Mouse (Mus musculus) brain, embryonic 14.5 days (tissue): ENCODE measurements around the gene Vsig4. TPM values are rescaled to one million over a fixed set of nuclear protein-coding genes. Genes with fewer than 3 reads are reported as not detected.
"Not testable (repeated sequence)": the region's sequence is repeated elsewhere in the genome, so short reads cannot be mapped to it uniquely, and the experiment has no call there.

Source experiments
- DNase-seq: peaks from one replicate; pipeline ENCODE4 v3.0.0-alpha.2; 2011; ENCODE audit warnings: low read depth
- CTCF ChIP-seq: fragments of 200-500 bp; IDR thresholded peaks from 2 replicates; pipeline ENCODE4 v1.5.1; 2012; ENCODE audit warnings: inconsistent platforms, mild to moderate bottlenecking, moderate library complexity, borderline replicate concordance; ENCODE audit not compliant: insufficient read depth, insufficient read length; ENCODE audit errors: extremely low read depth
- POLR2A ChIP-seq: fragments of 200-500 bp; IDR thresholded peaks from 2 replicates; pipeline ENCODE4 v1.6.1; 2012; ENCODE audit warnings: mild to moderate bottlenecking, inconsistent platforms, borderline replicate concordance; ENCODE audit not compliant: poor library complexity, insufficient read depth, insufficient read length, severe bottlenecking; ENCODE audit errors: extremely low read depth
- polyA plus RNA-seq: library from polyadenylated mRNA; depleted of rRNA; stranded (reverse); fragments of >200 nt; gene quantifications from 2 replicates; pipeline ENCODE4 v1.2.3, GENCODE M21; 2012; rRNA removed

The Vsig4 gene
- not detected in 2 replicates for polyA plus RNA-seq

DNA sequence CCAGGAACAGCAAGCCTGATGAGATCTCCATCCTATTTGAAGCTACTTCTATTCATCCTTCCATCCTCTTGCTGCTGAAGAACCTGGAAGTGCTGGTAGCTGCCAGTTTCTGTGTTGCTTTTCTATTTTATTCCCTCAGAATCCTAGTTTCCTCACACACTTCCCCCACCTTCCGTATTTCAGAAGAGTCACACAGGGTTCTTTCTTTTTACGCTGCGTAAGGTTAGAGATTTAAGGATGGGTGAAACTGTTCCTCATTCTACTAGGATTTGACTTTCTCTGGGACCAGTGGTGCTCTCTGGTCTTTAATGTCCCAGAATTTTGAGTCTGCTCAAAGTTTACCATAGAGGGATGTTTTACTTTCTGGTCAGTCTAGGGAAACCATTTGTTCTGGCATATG is at the start of gene Vsig4:
Vsig4 (minus strand) TSS at position 101 of the 400 bp plus-strand sequence.
- TF ChIP-seq CTCF (no peak), POLR2A (no peak)
- no peak for DNase-seq

GRCm38 (mm10) chrX:96339108-96339507 is 45.9 kb upstream of the Vsig4 start:
- DNase-seq = no peak
- TF ChIP-seq POLR2A (no peak), CTCF (no peak)

DNA sequence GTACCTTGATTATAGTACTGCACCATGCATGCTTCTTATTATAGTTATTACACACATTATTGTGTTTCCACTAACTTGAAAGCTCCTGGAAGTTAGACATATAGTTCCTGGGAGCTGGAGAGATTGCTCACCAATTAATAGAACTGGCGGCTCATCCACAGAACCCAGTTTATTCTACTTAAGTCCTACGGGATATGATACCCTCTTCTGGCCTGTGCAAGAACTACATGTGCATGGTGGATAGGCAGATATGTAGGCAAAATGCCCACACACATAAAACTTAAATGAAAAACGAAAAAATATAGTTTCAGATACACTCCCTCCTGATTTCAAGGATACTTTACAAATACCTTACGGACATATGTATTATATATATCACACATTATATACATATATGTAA is 36.5 kb upstream of the Vsig4 start:
- TF ChIP-seq POLR2A = no peak
- TF ChIP-seq CTCF = peak; percentile 11; the same call in 1 of the 2 replicates
- DNase-seq = peak; percentile 11

- TF ChIP-seq POLR2A (no peak), CTCF (no peak)
- DNase-seq = no peak
Measured at GRCm38 (mm10) chrX:96256509-96256908, 36.7 kb downstream of the Vsig4 start.

DNA sequence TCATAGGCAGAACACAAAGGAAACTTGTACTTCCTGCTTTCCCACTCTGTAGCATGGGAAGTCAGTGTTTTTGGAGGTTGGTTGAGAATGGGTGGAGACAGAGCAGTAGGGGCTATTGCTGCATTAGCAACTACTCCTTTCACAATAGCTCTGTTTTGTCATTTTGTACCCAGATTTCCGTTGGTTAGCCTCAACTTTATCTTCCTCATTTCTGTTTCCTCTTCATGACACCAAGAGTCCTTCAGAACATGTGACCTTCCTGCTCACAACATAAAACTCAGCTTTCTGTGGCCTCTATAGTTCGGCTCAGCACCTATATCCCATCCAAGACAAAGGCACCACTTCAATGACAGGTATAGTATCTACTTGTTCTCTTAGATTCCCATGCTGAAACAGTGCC is 53.6 kb downstream of the Vsig4 start:
- DNase-seq = no peak
- TF ChIP-seq CTCF (no peak), POLR2A (no peak)

- TF ChIP-seq POLR2A (no peak), CTCF (no peak)
Measured at GRCm38 (mm10) chrX:96239037-96239436, 54.2 kb downstream of the Vsig4 start.

DNA sequence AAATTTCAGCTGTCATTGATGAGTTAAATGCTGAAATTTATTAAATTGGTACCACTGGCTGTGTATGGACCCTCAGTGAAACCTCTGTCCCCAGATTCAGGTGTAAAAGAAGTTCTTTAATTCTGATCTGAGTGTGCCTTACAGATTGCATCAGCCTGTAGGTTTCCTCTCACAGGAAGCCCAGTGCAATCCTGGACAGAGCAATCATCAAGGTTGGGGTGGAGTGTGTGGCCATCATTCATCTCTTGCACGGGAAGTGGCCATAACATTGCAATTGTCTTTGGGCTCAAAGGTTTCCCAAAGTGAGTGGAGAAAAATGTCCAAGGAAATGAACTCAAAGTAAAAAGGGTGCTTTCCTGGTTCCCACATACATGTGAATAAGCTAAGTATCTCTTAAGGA is 57.5 kb downstream of the Vsig4 start:
- DNase-seq = no peak
- TF ChIP-seq POLR2A (no peak), CTCF (no peak)

More at GRCm38 (mm10) chrX:96239037-96239436, 54.2 kb downstream of the Vsig4 start:
- no peak for DNase-seq

GRCm38 (mm10) chrX:96227030-96227429 is 66.2 kb downstream of the Vsig4 start:
- TF ChIP-seq POLR2A (no peak), CTCF (no peak)
- DNase-seq = no peak

DNA sequence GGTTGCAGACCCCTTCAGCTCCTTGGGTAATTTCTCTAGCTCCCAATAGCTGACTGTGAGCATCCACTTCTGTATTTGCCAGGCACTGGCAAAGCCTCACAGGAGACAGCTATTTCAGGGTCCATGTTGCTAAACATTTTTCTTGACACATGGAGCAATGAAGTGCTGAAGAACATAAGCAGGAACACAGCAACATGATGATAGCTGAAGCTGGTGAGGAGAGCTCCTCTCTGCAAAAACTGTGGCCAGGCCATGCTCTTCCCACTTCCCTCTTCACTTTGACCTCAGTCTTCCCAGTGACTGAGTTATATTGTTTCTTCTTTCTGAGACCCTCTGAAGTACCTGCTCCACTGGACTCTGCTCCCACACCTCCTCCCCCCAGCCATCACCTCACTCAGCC is 67.8 kb downstream of the Vsig4 start:
- no peak for TF ChIP-seq POLR2A
- TF ChIP-seq CTCF = no peak
- no peak for DNase-seq

DNA sequence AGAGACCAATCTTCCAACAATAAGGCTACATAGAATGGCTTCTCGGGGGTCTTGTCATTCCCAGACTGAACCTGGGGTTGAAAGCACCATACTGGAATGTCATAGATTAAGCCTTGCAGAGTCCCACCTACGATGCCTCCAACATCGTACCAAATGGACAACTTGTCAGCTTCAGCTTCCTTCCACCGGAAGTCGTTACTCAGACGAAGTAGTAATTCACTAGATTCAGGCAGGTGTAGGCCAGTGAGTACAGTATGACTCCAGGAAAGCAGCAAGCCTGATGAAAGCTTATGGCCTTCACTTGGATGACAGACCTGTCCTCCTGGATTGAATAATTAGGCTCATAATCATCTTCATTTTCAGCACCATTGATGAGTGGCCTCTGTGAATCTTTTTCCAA is 69.0 kb downstream of the Vsig4 start:
- TF ChIP-seq POLR2A (no peak), CTCF (no peak)
- no peak for DNase-seq

DNA sequence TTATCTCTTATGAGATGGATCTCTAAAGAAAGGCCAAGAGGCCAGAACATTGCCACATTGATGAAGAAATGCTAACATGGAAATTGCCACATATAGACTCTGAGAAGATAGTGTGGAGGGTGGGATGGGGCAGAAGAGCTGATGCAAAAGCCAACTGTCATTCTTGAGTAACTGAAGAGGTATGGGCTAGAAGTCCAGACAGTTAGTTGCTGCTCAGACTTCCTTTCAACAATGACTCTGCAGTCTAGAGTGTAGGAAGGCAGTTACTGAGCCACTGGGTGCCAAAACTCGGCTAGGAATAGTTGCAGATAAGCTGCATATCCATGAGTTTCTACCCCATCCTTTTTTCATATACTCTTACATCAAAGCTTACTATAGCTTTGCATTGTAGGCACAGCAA is 75.2 kb downstream of the Vsig4 start:
- no peak for DNase-seq
- TF ChIP-seq CTCF (no peak), POLR2A (no peak)

GRCm38 (mm10) chrX:96206872-96207271 is 86.4 kb downstream of the Vsig4 start:
- TF ChIP-seq POLR2A (no peak), CTCF (no peak)
- no peak for DNase-seq

- DNase-seq = not testable (repeated sequence)
Measured at GRCm38 (mm10) chrX:96205143-96205542, 88.1 kb downstream of the Vsig4 start.

Other genes starting within 250 kb of the Vsig4 start
- 37.3 and 43.5 TPM in 2 replicates for gene Msn, start 197.4 kb downstream of the Vsig4 start, polyA plus RNA-seq
- gene Heph, start 161.9 kb upstream of the Vsig4 start, polyA plus RNA-seq = 3.3 and 5.1 TPM in 2 replicates
- not detected in 2 replicates for gene Hsf3, start 162.9 kb upstream of the Vsig4 start, polyA plus RNA-seq